Mouse (Mus musculus): ENCODE results near the gene Vps37d. TPM values are rescaled to one million over a fixed set of nuclear protein-coding genes. Genes with fewer than 3 reads are reported as not detected.

The Vps37d gene
- polyA plus RNA-seq (2012; rRNA removed), result 2.1 and 3.0 TPM in 2 replicates

DNA sequence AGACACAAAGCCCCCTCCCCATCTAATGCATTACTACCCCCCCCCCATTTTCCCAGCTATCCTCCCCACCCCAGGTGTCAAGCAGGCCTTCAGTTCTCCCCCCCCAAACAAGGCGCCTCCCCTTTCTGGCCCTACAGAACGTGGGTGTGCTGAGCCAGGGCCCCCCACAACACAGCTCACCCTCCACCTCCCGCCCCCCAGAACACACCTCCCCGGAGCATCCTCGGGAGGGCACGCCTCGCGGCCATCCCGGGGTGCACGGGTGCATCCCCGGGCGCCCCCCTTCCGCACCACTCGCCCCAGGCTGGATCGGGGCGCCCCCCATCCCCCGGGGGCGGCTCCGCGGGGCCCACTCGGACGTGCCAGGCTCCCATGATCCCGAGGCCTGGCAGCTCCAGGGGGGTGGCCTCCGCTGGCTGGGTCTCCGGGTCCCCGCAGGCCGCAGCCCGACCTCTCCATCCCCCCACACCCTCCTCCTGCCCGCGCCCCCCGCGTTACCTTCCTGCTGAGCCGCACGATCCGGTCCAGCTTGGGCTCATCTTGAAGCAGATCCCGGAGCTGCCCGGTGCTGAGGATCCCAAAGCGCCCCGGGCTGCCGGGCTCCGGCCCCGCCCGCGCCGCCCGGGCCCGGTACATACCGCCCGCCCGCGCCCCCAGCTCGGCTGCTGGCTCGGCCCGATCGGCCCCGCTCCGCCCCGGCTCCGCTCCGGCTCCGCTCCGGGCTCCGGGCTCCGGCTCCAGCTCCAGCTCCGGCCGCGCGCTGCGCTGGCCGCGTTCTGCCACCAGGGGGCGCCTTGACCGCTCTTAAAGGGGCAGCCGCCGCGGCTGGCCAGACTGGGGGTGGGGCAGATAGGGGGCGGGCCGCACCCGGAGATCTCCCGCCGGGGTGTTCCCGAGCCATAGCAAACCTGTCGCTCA is at the start of gene Vps37d:
Gene Vps37d, minus strand, starts transcription at position 703 of the 918 bp plus-strand sequence.

DNA sequence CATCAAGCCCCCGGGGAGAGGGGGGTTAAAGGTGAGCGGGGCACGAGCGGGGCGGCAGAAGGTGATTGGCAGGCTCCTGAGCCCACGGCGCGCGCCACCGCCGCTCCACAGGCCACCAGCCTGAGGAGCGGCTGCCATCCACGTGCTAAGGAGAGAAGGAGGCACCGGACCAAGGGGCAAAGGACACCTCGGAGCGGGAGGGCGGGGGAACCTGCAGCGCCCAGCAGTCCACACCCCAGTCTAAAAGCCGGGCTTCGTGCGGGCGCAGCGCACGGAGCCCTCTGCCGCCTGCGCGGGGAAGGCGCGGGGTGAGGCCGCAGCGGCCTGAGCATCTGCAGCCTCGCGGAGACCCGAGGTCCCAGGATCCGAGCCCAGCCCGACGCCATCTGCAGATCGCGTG is 11.6 kb upstream of the Vps37d start, which contains the start of gene Mlxipl:
Gene Mlxipl, plus strand, starts transcription at position 238 of the 400 bp plus-strand sequence.

DNA sequence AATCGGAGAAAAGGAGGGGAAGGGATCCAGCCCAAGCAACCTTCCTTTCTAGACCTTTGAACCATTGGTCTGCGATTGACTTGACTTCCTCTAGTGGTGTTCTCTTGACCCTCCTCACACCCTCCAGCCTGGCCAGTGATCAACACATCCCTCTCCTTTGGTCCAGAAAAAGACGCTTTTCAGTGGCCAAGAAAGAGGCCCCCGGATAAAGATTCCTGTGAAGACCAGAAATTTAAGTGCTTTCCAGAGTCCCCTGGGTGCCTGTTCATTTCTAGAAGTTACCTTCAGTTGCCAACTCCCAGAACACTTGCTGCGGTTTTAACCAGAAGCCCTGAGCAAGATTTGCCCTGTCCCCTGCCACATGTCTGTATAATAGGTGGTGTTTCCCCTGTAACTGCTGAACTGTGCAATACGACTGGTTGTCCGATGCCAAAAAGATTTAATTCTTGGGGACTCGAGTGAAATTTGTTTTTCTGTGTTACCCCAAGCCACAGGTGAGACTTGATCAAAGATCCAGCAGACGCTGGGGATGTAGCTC is 13.1 kb downstream of the Vps37d start, which contains the start of gene Bud23:
Gene Bud23, minus strand, starts transcription at position 51 of the 538 bp plus-strand sequence.

DNA sequence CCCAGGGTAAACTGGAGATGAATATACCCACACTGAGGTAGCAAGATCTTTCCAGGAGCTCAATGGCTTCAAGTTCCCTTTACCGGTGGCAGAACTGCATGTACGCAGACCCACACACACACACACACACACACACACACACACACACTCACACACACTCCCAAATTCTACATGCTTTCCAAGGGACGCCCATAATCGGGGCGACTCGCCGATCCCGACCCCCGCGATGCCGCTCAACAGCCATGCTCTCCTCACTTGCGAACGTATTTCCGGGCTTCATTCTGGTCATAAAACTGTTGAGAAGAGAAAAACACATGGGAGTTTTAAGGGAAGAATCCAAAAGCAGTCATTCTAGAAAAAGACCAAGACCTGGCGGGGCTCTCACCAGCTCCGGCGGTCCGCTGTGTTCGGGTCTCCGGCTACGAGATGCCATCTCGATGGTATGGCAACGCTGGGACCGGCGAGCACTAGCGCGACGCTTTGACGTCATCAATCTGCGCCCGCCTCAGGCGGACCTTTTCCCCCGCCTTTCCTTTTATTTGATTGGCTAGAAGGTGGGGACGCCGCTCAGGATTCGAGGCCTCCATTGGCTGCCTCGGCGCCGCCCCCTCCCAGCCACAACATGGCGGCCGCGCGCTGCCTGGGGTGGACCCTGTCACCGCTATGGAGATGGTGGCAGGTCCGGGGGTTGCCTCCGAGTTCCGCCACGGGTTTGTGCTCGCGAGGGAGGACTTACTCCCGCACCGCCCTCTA is 14.3 kb downstream of the Vps37d start, which contains the start of gene Dnajc30:
Gene Dnajc30, plus strand, starts transcription at position 574 of the 753 bp plus-strand sequence.

DNA sequence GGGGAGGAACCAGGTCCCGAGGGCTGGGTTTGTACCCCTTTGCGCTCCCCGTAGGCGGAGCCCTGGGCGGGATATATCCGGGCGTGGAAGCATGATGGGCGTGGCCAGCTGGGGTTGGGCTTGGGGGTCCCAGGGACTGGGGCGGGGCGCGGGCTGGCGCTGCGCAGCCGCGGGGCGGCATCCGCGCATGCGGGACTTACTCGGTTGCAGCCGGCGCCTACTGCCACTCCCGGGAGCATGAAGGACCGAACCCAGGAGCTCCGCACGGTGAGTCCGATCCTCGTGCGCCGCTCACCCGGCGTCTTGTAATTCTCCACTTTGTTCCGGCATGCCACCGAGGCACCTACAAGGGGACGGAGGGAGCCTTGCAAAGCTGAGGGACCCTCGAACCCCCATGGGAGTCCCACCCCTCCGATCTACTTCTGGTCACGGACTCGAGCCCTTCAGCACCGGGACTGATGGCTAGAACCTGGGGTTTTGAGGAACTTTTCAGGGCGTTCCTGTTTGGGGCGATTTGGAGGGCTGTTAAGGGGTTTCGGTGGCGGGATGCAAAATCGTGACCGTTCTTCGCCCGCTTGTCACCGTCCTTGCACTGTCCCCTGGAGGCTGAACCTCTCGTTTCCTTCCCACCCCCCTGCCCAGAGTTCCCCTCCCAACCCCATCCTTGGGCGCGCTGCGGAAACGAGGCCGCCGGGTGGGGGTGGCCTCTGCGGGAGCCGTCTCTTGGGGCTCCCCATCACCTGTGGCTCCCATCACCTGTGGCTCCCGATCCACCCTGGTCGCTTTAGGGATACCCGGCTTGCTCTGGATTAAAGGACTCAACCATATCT is 54.5 kb downstream of the Vps37d start, which contains the start of gene Stx1a:
Gene Stx1a, plus strand, starts transcription at position 139 of the 830 bp plus-strand sequence.

Other genes starting within 250 kb of the Vps37d start
- gene Tmem270, start 171.5 kb downstream of the Vps37d start, polyA plus RNA-seq (2012; rRNA removed), result not detected in 2 replicates
- not detected in 2 replicates for gene Cldn13, start 162.7 kb downstream of the Vps37d start, polyA plus RNA-seq (2012; rRNA removed)
- gene Mettl27, start 145.9 kb downstream of the Vps37d start, polyA plus RNA-seq (2012; rRNA removed), result 2.1 and 3.1 TPM in 2 replicates
- gene Cldn4, start 131.3 kb downstream of the Vps37d start, polyA plus RNA-seq (2012; rRNA removed), result 16.9 and 17.5 TPM in 2 replicates
- gene Cldn3, start 92.1 kb downstream of the Vps37d start, polyA plus RNA-seq (2012; rRNA removed), result 3.1 and 3.5 TPM in 2 replicates
- gene Abhd11, start 69.1 kb downstream of the Vps37d start, polyA plus RNA-seq (2012; rRNA removed), result 26.0 and 26.5 TPM in 2 replicates
- 4.6 and 4.9 TPM in 2 replicates for gene Stx1a, start 54.8 kb downstream of the Vps37d start, polyA plus RNA-seq (2012; rRNA removed)
- gene Dnajc30, start 14.1 kb downstream of the Vps37d start, polyA plus RNA-seq (2012; rRNA removed), result 17.9 and 21.3 TPM in 2 replicates
- 26.3 and 30.4 TPM in 2 replicates for gene Bud23, start 13.3 kb downstream of the Vps37d start, polyA plus RNA-seq (2012; rRNA removed)
- 3.9 and 4.0 TPM in 2 replicates for gene Mlxipl, start 11.6 kb upstream of the Vps37d start, polyA plus RNA-seq (2012; rRNA removed)
- gene Tbl2, start 71.4 kb upstream of the Vps37d start, polyA plus RNA-seq (2012; rRNA removed), result 1.7 and 2.0 TPM in 2 replicates
- 18.8 and 20.5 TPM in 2 replicates for gene Bcl7b, start 90.0 kb upstream of the Vps37d start, polyA plus RNA-seq (2012; rRNA removed)
- gene Baz1b, start 109.0 kb upstream of the Vps37d start, polyA plus RNA-seq (2012; rRNA removed), result 6.5 and 7.3 TPM in 2 replicates
- 0.52 and 1.7 TPM in 2 replicates for gene Fzd9, start 173.0 kb upstream of the Vps37d start, polyA plus RNA-seq (2012; rRNA removed)